In the genomic region with DNA sequence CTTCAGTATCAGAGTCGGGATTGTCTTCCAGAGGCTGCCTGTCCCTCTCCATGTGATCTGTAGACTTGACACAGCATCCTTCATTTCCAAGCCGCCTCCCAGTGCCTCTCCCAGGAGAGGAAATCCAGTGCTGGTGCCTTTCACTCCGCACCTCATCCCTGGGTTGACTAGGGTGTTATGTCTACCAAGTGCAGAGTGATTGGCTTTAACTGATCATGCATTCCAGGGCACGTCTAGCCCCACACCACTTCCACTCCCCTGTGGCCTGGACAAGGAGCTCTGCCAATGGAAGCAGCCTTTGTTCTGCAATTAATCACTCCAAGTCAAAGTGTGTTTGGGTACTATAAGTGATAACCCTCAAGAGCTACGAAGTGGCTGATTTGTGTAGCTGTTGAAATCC, we compare ENCODE assay signal across 20 mouse cellular contexts. TPM values are rescaled to one million over a fixed set of nuclear protein-coding genes. Genes with fewer than 3 reads are reported as not detected.
"Had no signal": no experiment of that assay in that cellular context is flagged by ENCODE, and none has a peak within 500 bp of the region (broad histone marks: within the 10 kb centered on the region; RNA-seq: fewer than 3 reads in every experiment).

No protein-coding gene starts in this region.

- H3K27ac ChIP-seq: liver, embryonic 15.5 days; lung, embryonic 15.5 days; macrophage; midbrain, embryonic 13.5 days; midbrain, embryonic 15.5 days; neural tube, embryonic 12.5 days; stomach, embryonic 15.5 days; stomach, postnatal 0 days had no signal

- H3K4me1 ChIP-seq: liver, embryonic 15.5 days; lung, embryonic 15.5 days; megakaryocyte, embryonic 14.5 days; midbrain, embryonic 13.5 days; midbrain, embryonic 15.5 days; neural tube, embryonic 12.5 days; stomach, embryonic 15.5 days had no signal

- ATAC-seq: liver, postnatal 0 days; lung, postnatal 0 days; midbrain, embryonic 13.5 days; midbrain, embryonic 15.5 days had no signal

- H3K9ac ChIP-seq: liver, embryonic 15.5 days; liver, postnatal 0 days; lung, embryonic 15.5 days; midbrain, embryonic 13.5 days; midbrain, embryonic 15.5 days; neural tube, embryonic 12.5 days; stomach, embryonic 15.5 days had no signal

- DNase-seq: liver, postnatal 0 days; lung, postnatal 36 days; right cerebral cortex, postnatal 14 days; thymus, adult 2 months; thymus, postnatal 25 days; thymus, postnatal 4 days had no signal

- H3K4me3 ChIP-seq: liver, embryonic 15.5 days; lung, embryonic 15.5 days; megakaryocyte, embryonic 14.5 days; midbrain, embryonic 13.5 days; midbrain, embryonic 15.5 days; neural tube, embryonic 12.5 days; stomach, embryonic 15.5 days had no signal

- H3K4me2 ChIP-seq: liver, embryonic 15.5 days; lung, embryonic 15.5 days; midbrain, embryonic 11.5 days; midbrain, embryonic 13.5 days; midbrain, embryonic 15.5 days; neural tube, embryonic 12.5 days; stomach, embryonic 15.5 days had no signal

- H3K27me3 ChIP-seq: liver, embryonic 15.5 days; lung, embryonic 15.5 days; megakaryocyte, embryonic 14.5 days; midbrain, embryonic 13.5 days; midbrain, embryonic 15.5 days; neural tube, embryonic 12.5 days; stomach, embryonic 15.5 days had no signal

- H3K9me3 ChIP-seq: liver, embryonic 15.5 days; lung, embryonic 15.5 days; midbrain, embryonic 13.5 days; midbrain, embryonic 15.5 days; neural tube, embryonic 12.5 days; stomach, embryonic 15.5 days had no signal

- H3K36me3 ChIP-seq: liver, embryonic 15.5 days; lung, embryonic 15.5 days; midbrain, embryonic 13.5 days; midbrain, embryonic 15.5 days; neural tube, embryonic 12.5 days; stomach, embryonic 15.5 days had no signal

RNA-seq across cellular contexts. Expression of a gene that starts 56.9 kb away (rescaled TPM):
- total RNA-seq: megakaryocyte progenitor cell, adult 5-6 weeks; monocyte, adult 5-6 weeks; neutrophil, adult 5-6 weeks had no signal
- polyA plus RNA-seq: liver, postnatal 0 days had no signal
